Mouse (Mus musculus) granulocyte monocyte progenitor cell, adult 5-6 weeks (primary cell): Measurements from ENCODE around the gene Gm7102. TPM values are rescaled to one million over a fixed set of nuclear protein-coding genes. Genes with fewer than 3 reads are reported as not detected.
A peak's percentile ranks its signal among the peaks of the same experiment; 100 is the strongest.
"Not testable (repeated sequence)": the region's sequence is repeated elsewhere in the genome, so short reads cannot be mapped to it uniquely, and the experiment has no call there.

Source experiments
- ATAC-seq: replicated peaks from 2 replicates; pipeline ENCODE4 v1.8.0; 2016; ENCODE audit warnings: mild to moderate bottlenecking, moderate TSS enrichment, inconsistent platforms; ENCODE audit not compliant: poor library complexity, severe bottlenecking
- total RNA-seq, 2 experiments: library from RNA; stranded (forward) in 1 of 2; stranded (reverse) in 1 of 2; fragments of 200-712, 200-1000 nt in 1 of 2; fragments of >200 nt in 1 of 2; fragmentation: Nextera tagmentation in 1 of 2; gene quantifications; 2 replicates each; pipeline ENCODE4 v1.2.3; 2014 to 2017

The Gm7102 gene
- total RNA-seq (2014; fragmentation: Nextera tagmentation): not detected in 2 replicates
- 1.0 and 1.1 TPM in 2 replicates for total RNA-seq (2017)

DNA sequence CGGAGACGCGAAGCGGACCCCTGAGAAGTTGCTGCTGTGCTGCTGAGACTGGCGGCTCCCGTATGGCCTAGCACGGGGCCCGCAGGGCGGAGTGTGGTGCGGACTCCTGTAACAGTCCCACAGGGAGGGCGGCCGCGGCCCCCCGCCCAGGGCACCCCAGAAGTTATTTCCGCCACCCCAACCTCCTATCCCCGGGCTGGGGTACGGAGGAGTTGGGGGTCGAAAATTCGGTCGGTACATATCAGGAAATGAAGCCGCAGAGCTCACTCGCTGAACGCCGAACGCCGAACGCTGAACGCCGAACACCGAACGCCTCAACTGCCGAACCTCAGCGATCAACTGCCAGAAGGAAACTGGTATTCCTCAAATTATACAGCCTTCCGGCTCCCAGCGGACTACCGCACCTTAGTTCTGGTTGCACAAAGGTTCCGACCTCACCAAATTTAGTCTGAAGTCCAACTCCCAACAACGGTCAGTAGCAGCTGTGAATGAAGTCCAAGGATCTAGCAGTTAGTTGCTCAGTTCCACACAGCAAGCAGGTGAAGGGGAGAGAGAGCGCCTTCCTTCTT, at the start of gene Gm7102:
Gene Gm7102 (minus strand): TSS at position 554 of the 569 bp plus-strand sequence.
- ATAC-seq: peak; percentile 58

DNA sequence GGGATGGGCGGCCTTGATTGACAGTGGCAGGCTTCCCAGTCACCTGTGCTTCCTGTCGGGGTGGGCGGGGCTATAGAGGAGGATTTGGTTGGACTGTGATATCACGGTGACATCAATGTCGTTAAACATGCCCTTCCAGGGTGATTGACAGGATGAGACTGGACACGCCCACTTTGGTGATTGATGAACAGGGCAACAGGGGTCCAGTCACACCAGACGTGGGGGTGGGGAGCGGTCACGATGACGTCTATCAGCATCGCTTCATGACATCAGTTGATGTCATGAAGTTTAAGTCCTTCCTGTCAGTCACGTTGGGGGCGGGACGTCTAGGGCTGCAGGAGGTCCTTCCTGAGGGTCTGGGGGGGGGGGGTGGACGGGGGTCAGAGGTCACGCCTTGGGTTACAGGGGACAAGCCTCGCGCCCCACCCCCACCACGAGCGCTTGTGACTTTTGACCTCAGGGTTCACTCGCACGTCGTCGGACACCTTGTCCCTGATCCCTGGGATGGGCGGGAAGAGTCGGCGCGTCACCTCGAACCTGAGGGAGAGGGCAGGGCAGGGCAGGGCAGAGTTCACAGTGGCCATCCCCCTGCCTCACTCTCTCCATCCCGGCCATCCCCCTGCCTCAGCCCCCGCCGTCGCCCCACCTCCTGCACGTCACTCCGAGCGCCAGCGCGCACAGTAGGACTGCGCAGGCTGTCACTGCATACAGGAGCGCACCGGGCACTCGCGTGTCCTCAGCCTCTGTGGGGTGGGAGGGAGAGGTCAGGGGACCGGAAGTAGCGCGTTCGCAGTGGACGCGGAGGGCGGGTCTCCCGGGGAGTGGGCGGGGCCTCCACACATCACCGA, 48.8 kb upstream of the Gm7102 start:
- no peak for ATAC-seq

DNA sequence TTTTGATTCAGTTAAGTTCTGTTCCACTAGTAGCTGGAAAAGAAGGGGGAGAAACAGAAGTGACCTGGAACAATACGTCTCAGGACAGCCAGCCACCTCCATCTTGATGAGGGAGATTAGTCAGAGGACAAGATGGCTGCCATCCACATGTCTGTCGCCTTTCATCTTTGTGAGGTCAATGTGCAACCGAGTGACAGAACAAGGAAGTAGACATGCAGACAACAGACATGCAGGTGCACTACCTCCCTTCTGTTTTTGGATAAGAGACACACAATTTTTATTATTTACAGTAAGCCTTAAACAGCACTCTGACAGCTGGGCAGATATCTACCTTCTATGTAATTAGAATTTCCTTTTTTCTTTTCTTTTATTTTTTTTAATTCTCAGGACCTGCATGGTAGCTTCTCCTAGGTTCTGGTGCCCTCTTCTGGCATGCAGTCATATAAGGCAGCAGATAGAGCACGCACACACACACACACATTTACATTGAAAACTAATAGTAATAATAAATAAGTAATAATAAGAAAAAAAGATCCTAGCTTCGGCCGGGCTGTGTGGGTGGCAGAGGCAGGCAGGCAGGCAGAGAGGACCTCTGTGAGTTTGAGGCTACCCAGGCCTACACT, 47.7 kb upstream of the Gm7102 start:
- no peak for ATAC-seq

DNA sequence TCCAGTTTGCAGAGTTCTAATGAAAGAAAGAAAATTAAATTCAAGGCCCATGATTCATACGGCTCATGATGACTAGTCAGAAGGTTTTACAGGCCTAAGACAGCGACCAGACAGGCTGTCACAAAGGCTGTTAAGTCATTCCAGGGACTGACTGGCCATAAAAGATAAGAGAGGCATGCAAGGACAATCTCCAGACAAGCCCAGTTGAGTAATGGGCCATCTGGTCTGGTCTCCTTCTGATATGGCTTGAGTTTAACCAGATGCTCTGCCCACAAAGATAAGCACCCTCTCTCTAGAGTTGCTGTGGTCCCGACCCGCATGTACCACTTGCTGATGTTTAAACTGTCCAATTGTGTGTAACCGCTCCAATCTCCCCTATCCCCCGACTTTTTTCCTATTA, 31.4 kb upstream of the Gm7102 start:
- not testable (repeated sequence) for ATAC-seq

DNA sequence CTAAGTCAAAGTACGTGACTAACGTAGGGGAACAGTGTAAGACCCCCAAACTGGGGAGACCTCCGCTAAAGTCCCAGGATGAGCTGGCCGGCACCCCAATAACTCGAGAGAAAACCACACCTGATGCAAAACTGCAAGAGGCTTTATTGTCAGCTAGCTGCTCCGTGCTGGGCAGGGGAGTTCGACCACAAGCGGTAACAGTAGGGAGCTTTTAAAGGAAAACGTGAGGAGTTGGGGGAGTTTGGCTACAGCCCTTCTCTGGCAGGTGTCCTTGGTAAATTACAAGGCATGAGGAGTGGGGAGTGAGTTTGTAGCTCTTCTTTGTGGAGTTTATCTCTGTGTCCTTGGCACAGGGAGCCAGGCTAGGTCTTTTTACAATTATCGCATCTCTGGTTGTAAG, 23.7 kb upstream of the Gm7102 start:
- ATAC-seq: no peak

DNA sequence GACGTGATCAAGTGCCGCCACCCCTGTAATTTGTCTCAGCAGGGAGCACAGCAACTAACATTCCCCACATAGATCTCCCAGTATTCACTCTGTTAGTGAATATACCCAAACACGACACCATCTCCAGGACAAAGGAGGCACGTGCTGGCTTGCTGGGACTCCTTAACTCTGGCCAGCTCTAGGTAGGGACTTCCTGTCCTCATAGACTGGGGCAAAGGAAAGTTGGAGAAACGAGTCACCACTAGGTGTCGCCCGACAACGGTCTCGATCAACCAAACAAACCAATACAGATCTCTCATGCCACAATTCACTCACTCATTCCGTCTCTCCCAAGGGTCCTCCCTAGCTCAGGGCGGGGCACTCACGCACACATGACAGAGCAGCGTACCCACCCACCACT, 23.2 kb upstream of the Gm7102 start:
- ATAC-seq: no peak

DNA sequence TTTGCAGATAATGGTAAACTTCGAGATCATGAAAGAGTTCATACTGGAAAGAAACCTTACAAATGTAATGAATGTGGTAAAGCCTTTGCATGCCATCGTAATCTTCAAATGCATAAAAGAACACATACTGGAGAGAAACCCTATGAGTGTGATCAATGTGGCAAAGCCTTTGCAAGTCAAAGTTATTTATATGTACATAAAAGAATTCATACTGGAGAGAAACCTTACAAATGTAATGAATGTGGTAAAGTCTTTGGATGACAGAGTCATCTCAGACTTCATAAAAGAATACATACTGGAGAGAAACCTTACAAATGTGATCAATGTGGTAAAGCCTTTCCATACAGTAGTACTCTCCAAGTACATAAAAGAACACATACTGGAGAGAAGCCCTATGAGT, 7.5 kb upstream of the Gm7102 start, which contains the start of gene Gm6020:
Gene Gm6020 (plus strand): TSS at position 301 of the 400 bp plus-strand sequence.
- ATAC-seq: not testable (repeated sequence)

DNA sequence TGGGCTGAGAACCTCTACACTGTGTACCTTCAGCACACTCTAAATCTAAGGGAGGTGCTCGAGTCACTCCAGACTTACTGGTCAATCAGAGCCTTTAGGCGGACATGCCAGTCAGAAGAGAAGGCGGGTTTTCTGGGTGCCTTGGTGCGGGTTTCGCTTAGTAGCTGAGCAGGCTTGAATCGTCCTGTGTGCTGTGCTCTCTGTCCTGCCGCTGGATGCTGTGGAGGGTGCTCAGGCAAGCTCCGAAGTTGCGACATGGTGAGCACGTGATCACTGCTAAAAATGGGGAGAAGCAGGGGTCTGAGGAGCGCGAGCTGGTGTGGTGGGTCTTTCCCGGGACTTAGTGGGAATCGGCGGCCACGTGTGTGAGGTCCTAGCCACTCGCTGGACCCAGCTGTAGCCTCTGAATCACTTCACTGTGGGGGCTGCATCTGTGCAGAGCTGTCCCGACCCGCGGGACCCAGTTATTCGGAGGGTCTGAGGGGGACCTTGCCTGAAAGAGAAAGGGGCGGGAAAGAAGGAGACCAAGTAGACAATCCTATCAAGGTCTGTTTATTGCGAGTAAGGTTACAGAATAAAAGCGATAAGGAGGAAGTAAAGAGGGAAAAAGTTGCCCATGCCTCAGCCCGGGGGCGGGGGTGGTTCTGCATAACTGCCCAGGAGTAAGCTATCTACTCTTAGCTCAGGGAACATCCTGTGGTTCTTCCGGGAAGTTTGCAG, 24.2 kb downstream of the Gm7102 start:
- peak; percentile 82 for ATAC-seq

DNA sequence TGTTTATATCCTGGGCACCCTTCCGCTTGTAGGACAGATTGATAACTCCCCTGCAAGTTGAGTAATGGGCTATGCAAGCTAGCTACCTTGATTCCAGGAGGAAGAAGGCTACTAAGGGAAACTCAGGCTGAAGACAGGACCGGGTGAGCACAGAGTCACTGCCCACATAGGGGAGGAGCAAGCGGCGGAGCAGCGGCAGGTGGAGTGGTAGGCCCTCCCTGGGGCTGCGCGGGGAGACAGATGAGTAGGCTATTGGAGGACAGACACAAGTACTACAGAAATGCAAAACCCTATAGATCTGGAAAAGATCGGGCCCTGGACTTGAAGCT, 24.8 kb downstream of the Gm7102 start:
- peak; percentile 81 for ATAC-seq

DNA sequence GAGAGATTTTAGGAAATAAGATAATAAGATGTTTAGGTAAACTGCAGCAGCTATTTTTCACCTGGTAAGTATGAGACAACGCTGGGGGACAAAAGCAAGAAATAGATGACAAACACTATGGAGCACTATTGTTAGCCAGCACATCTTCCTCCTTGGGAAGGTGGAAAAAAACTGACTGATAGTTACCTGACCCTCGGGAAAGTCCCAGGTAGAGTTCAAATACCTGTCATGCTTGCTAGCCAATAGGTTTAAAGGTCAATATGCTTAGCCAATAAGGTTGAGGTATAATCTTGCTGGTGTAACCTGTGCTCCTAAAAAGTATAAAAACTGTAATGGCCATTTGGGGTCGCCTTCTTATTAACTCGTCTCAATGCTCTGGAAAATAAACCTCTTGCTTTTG, 34.8 kb downstream of the Gm7102 start:
- ATAC-seq: no peak

DNA sequence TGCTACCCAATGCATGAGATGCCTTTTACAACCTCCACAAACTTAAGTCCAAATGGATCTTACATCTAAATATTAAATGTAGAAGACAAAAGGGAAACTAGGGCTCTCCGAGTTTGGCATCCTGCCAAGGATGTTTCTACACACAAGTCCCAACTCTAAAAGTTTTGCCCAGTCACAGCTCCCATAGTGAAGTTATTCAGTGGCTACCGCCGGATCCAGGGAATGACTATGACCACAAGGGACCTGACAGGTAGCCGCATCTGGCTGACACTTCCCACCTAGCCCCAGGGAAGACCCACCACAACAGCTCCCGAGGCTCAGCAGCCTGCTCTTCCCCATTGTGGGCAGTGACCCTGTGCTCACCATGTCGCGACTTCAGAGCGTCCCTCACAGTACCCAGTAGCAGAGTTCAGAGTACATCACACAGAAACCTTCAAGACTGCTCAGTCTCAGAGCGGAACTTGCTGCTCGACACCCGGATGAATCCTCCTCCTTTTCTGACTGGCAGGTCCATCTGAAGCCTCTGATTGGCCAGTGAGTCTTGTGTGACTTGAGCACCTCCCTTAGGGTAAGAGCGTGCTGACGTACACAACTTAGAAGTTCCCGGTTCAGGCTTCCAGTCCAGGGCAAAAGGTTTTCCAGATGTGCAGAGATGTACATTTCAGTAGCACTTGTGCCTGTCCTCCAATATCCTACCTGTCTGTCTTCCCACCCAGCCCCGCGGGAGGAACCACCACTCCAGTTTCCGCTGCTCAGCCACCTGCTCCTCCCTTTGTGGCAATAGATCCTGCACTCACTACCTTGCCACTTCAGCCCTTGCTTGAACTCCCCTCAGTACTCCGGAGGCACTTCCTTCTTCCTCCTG, 35.5 kb downstream of the Gm7102 start, which contains the start of gene Zfp950:
Gene Zfp950 (minus strand): TSS at position 499 of the 865 bp plus-strand sequence.
- ATAC-seq: peak; percentile 99

DNA sequence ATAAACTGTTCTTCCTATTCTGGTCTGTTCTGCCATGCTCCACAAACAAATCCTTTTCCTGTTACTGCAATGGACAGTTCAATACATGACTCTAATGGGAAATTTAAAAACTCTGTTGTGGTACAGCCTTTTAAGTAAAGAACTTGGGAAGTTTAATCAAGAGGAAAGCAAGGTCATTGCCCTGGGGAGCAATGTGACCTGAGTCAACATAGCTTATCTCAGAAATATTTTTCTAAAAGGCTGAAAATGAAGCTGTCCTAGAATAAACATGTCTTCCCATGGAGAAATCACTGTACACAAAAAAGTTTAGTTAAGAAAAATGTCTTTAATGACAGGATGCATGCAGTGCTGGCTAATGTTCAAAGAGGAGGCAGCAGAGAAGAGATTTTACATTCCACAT, 37.5 kb downstream of the Gm7102 start:
- no peak for ATAC-seq

DNA sequence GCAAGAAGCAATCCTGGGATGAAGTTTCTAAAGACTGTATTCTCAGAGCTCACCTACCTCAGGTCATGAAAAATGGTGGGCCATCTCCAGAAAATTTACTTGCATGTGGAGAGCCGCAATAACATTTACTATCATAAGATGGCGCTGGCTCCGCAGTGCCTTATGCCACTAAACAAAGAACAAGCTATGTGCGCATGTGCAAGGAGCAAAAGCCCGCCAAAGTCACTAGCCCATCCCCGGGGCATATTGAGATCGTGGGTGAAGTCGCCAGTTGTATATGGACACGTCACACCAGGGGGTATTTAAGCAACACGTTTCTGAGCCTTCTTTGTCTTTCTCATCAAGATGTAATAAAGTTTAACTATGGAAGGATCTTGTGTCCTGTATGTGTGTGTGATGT, 45.0 kb downstream of the Gm7102 start:
- no peak for ATAC-seq

Other genes with a start within 250 kb of the Gm7102 start
- gene Zfp950, start 35.5 kb downstream of the Gm7102 start, total RNA-seq (2014; fragmentation: Nextera tagmentation): 41.2 and 53.4 TPM in 2 replicates
- gene Zfp950, start 35.5 kb downstream of the Gm7102 start, total RNA-seq (2017): 23.1 and 61.2 TPM in 2 replicates
- gene Gm6020, start 7.6 kb upstream of the Gm7102 start, total RNA-seq (2014; fragmentation: Nextera tagmentation): not detected in 2 replicates
- gene Gm6020, start 7.6 kb upstream of the Gm7102 start, total RNA-seq (2017): not detected in 2 replicates
- gene Csf2ra, start 52.1 kb upstream of the Gm7102 start, total RNA-seq (2014; fragmentation: Nextera tagmentation): 132 and 140 TPM in 2 replicates
- gene Csf2ra, start 52.1 kb upstream of the Gm7102 start, total RNA-seq (2017): 36.1 and 42.1 TPM in 2 replicates
- not detected in 2 replicates for gene Gm21060, start 120.8 kb upstream of the Gm7102 start, total RNA-seq (2014; fragmentation: Nextera tagmentation)
- gene Gm21060, start 120.8 kb upstream of the Gm7102 start, total RNA-seq (2017): not detected in 2 replicates